Mouse (Mus musculus) lung, adult 2 months (tissue): ENCODE measurements at regions not wholly inside any gene's neighbourhood (a gene's known extent, or its start where the extent isn't known, plus 50 kb on each side); places are given as distances from the start of the nearest gene placed in this dataset.

Experiments used
- CTCF ChIP-seq: fragments of 200-500 bp; IDR thresholded peaks from 2 replicates; pipeline ENCODE4 v1.5.1; 2011; ENCODE audit warnings: mild to moderate bottlenecking, low read length, control low read depth; ENCODE audit not compliant: insufficient read depth
- POLR2A ChIP-seq: fragments of 200-500 bp; IDR thresholded peaks from 2 replicates; pipeline ENCODE4 v1.6.1; 2011; ENCODE audit warnings: low read depth, mild to moderate bottlenecking, control low read depth, low read length, borderline replicate concordance; ENCODE audit errors: extremely low read depth

DNA sequence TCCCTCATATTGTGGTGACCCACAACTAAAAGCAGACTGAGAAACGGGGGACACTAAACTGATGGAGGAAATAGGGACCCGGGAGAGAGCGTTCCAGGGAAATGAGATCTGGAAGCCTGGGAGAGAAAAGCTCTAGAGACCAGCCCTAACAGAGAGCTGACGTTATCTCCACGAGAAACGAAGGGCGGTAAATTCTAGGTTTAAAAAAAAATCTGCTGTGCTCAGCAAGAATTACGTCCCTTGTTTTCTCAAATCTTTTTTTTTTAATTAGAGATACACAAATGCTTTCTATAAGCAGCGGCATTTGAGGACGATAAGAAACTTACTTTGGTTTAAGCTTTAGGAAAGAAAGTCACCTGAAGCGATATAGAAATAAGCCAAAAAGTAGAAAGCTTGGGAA, 145.7 kb downstream of the Cand1 start:
- TF ChIP-seq CTCF = no peak
- no peak for TF ChIP-seq POLR2A
